Mouse (Mus musculus) E14TG2a.4 (cell line): Measurements from ENCODE around the gene Anapc1.

ENCODE experiments used
- CTCF ChIP-seq: conservative IDR thresholded peaks from 2 replicates; pipeline ENCODE4 v1.5.1; 2014; ENCODE audit warnings: low read length
- NANOG ChIP-seq: IDR thresholded peaks from 2 replicates; pipeline ENCODE4 v1.6.1; 2014; ENCODE audit warnings: borderline replicate concordance, low read length, mixed read lengths
- POU5F1 ChIP-seq: IDR thresholded peaks from 2 replicates; pipeline ENCODE4 v1.6.1; 2014; ENCODE audit warnings: low read length, borderline replicate concordance

DNA sequence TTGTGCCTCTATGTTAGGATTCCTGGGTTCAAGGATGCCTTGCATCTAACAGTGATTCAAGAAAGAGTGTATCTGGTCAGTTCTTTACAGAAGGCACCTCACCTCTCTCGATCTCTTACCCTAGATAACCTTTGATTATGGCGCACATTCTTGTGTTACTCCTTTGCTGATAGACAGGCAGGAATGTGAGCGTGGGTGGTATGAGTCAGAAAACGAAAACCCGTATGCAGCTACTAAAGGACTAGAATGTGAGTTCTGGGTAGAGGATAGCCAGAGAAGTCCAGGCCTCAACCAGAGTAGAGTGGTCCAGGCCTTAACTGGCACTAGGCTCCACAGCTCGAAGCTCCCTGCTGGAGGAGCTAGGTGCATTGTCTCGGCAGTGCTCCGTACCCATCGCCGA lies 5.6 kb upstream of the Anapc1 start:
- no peak for TF ChIP-seq NANOG
- TF ChIP-seq CTCF: no peak
- no peak for TF ChIP-seq POU5F1
